Mouse (Mus musculus) thymus, postnatal 10 days (tissue): ENCODE data around the gene Sema3b.

Experiments used
- DNase-seq, 2 experiments: peaks; one replicate each; pipeline ENCODE4 v3.0.0; 2021; ENCODE audit warnings: low spot score in 2 of 2

The Sema3b gene

DNA sequence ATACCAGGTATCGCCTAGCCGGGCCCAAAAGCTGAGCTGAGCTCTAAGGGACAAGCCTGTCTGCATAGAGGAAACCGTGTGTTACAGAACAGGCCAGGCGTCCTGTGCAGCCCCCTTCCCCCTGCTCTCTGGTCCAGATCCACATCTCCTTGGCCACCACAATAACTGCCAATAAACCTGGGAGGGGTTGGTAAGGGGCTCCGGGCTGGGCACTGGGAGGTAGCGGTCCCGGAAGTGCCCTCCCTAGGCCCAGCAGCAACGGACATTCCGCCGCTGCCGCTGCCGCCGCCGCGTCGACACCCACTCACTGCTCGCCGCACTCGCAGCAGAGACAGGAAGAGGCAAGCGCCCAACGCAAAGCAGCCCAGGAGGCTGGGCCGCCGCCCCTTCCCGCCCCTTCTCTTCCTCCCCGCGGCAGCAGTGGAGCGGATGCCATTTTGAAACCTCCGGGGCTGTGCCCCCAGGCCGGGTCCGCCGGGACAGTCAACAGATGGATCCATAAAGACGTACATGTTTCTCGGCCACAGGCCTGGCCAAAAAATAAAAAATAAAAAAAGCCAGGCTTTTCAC, 24.1 kb upstream of the Sema3b start:
- DNase-seq: peak; percentile 86 to 87

DNA sequence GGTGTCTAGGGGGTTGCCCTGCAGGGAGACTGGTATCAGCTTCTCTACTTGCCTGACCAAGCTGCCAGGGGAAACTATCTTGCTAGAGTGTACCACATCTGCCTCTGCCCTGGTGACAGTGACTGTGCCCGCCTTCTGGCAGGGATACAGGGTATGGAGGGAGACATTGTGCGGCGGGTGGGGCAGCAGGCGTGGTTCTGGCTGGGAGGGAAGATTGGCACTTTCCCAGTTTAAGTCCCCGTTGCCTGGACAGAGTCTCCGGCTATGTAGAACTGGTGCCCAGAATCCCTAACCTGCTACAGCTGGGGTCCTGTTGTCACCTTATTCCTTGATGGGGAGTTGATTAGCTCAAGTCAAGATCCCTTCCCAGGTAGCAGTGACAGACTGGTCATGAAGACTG, 23.4 kb upstream of the Sema3b start:
- DNase-seq: peak in 1 of 2 experiments; percentile 34

DNA sequence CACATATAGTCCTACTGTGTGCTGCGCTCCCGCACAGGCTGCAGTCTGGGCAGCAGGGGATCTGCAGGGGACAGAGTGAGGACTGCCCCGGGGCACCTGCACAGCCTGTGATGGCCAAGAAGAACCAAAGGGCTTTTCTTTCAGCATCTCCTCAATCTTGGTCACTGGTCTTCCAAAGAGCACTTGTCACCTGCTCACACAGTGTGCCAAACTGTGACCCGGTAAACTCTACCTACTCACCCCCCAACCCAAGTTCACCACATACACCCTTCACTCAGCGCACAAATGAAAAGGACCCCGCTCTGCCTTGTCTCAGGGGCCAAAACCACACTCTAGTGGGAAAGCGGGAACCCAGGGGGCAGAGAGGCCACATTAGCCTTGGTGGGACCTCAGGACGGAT, 22.8 kb upstream of the Sema3b start:
- no peak for DNase-seq

DNA sequence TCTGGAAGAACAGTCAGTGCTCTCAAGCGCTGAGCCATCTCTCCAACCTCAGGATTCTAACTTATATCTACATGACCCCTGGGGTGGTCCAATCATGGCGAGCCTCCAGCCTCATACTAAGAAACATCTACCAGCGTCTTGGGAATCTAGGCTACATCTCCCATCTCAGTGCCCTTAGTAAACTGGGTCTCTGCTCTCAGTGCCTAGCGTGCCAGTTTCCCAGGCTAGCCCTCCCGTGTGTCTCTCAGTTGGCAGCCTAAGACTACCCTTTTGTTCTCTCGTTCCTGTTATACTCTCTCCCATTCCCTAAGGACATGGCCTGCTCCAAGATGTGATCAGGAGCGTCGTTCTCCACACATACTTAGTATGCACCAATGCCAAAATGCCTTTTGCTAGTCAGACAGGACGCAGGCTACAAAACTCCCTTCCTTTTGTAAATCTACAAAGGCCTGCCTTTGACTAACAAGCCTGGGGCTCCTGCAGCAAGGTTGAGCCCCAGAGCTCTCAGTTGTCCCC, 22.3 kb upstream of the Sema3b start:
- DNase-seq: no peak

DNA sequence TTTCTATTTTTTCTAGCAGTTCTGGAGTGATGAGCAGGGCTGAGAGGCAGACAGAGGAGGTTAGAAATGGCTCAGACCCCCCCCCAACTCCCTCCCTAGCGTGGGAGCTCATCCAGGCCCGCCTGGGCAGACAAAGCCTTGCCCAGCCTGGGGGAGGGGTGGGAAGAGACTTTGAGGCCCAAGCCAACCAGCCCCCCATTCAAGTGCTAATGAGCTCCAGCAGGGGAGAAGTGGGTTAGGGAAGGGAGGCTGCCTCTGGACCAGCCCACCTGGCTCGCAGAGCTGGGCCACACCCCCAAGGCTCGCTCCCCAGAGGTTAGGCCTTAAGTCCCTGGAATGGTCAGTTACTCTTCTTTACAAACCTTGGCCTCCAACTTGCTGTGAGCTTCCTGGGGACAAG, 21.5 kb upstream of the Sema3b start:
- no peak for DNase-seq

DNA sequence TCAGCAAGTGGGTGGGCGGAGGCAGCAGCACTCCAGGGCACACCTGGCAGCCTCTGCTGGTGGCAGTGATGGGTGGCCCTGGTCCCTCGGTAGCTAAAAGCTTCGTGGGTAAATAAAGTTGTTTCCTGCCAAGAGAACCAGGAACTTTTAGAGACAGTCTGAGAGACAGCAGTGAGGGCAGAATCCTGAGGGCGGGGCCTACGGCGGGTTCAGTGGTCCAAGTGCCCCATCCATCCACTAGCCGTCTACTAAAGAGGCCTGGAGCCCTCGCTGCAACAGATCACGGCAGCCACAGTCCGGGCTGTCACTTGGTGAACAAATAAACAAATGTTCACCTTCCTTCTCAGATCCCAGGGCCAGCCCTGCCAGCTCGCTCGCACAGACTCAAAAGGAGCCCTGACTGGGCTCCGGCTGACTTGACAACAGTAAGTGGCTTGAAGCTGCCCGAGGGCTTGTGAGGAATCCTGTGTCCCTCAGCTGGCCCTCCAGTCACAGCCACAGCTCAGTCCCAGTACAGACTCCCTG, 20.9 kb upstream of the Sema3b start:
- peak; percentile 61 for DNase-seq

DNA sequence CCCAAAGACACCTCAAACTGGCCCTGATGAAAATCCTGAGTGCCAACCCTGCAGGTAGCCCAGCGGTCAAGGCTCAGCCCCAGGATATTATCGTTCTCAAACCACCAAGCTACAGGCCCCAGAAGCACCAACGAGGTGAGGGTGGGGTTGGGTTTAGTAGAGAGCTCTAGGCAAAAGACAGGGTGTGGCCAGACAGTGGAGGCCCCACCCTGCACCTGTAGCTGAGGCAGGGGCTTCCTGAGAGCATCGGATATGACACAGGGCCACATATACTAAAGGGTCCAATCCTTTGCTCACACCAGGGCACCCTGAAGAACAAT, 20.3 kb upstream of the Sema3b start:
- peak in 1 of 2 experiments; percentile 26 for DNase-seq

DNA sequence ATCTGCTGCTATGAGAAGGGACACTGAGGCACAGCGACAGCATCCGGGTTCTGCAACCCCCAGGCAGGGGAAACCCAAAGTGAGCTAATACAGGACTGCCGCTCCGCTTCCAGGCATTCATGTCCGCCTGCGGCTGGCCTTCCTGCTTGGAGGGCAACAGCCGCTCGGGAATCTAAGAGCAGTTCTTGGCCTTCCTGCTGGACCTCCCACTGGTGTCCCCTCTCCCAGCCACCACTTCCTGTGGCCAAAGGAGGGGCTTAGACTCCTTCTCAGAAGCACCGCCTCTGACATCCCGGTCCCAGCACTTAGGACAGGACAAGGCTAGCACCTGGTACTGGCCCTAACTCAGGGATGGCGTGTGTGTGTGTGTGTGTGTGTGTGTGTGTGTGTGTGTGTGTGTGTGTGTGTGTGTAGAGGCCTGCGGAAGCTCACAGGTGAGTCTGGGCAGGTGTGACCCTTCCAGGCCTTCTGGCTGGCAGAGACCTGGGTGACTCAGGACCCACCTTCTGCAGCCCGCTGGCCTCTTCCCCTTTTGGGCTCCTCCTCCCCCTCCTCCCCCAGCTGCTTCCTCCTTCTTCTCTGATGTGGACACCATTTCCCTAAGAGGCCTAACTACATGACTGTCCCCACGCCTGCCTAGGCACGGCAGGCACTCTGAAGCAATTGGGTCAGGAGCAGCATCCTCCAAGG, 19.8 kb upstream of the Sema3b start:
- no peak for DNase-seq

DNA sequence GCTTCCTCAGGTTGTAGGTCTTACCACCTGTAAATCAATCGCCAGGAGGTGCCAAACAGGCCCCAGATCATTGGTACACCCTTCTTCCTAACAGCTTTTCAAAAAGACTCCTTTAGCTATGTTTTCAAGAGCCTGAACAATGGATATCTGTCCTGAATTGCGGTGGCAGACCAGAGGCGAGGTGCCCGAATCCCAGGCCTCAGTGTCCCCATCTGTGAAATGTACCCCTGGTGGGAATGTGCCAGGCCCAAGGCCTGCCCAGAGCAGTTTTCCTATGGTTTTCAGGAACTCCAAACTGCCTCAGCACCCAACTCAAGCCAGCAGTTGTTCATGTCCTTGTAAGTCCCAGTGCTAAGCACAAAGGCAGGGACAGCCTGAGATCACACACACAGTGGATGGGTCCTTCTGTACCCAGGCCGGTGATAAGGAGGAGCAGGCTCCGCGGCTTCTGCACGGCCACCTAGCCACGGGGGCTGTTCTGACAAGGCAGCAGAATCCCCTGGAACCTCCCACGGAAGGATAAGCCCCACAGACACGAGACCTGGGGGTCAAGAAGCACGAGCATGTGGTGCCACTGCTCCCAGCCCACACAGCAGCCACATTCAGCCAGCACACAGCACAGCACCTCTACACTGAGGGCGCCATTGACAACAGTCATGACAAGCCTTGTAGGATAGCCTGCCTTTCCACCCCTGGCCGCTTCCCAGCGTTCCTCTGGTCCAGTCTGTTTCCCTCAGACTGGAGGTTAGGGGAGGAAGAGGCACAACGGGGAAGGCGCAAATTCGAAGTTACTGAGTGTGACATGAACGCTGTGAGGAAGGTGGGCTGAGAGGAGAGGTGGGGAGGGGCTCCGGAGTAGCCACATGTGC, 18.6 kb upstream of the Sema3b start:
- peak in 1 of 2 experiments; percentile 29 for DNase-seq

DNA sequence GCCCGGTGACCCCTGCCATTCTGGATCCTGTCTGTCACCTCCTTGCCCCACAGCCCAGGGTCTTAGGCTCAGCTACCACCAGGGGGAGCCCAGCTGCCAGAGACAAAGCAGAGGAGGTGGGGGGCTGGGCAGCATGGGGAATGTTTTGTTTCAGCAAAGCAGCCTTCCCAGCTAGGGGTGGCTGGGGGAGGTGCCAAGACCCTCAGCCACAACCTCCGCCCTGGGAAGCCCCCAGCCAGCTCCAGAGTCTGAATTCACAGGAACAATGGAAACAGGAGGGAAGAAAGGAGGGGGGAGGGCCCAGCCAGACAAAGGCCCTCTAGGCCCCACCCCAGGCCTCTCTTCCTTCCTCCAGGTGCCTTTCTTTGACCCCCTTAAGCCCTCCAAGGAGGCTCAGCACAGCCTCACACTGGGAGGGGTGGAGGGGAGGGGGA, 17.8 kb upstream of the Sema3b start:
- peak; percentile 91 to 97 for DNase-seq

DNA sequence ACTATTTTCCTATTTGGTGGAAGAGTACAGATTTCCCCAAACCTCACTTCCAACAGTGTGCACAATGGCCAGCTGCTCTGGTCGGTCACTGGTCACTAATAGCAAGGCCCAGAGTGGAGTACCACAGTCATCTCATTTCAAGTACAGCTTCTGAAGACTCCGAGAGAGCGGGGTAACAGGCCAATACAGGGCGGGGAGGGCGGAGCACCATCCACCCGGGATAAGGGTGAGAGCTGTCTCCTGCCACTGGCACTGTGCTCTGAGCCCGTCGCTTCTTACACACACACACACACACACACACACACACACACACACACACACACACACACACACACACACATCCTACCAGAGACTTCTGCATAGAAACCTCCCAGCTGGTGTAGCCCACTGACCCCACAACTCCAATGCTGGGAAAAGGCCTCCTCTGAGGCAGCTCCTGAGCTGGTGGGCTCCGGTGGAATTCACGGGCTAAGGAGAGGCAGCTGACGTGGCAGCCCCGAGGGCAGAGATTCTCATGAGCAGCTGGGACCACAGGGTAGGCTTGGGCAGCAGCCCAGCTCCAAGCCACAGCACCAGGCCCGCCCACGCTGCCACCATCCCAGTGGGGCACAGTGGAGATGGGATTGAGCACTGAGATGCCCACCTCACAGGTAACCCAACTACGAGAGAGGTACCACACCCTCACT, 17.3 kb upstream of the Sema3b start:
- DNase-seq: no peak

DNA sequence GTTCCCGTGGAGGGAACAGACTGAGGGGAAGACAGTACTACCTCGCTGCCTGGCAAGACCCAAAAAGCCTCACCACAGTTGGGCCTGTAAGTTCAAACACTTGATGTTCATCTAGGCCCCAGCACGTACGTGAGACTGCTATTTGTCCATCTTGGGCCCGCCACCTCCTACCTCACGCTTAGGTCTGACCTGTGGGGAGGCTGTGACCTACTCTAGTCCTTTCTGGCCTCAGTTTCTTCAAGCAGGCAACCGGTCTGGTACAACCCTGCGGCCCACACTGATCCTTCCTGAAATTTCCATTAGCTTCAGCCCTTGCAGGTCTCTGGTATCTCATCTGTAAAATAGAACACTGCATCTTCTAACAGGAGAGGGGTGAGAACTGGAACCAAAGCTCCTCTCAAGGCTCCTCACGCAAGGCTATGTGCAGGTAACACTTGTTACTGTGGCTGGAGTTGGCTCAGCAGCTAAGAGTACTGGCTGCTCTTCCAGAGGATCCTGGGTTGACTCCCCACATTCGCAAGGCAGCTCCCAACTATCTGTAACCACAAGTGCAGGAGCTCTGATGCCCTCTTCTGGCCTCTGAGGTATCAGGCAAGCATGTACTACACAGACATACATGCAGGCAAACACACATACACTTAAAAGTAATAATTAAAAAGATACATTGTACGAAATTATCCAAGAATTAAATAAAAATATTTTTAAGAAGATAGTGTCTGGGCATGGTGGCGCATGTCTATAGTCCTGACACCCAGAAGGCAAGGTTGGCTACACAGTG, 16.5 kb upstream of the Sema3b start:
- no peak for DNase-seq

DNA sequence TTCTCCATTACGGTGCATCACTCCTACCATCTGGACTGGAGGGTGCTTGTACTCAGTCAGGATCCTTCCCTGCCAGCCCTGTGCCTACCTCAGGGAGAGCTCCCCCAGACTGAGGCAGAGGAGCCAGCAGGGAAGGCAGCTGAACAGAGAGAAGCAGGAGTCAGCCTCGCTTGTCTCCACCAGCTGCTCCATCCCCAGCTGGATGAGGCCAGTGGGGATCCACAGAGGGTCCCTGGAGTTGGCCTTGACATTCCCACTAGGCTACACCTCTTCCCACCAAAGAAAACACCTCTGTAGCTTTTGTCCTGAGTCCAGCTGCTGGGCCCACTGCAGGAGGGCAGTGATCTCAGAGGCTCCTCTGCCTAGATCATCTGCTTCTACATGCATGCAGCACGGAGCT, 15.9 kb upstream of the Sema3b start:
- no peak for DNase-seq

DNA sequence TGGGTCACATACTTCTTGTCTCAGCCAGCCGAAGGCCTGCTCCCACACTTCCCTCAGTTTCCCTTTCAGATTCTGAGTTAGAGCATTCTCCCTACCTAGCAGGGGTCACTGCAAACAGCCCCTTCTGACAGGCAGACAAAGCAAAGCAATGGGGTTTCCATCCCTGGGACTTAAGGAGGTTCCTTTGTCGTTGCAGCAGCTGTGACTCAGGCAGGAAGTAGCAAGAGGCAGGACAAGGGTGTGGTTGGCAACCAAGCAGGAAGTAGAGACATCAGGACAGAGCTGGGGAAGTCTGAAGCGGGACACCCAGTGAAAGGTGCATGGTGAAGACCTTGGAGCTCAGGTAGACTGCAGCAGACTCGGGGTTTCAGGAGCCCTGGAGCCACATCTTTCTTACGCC, 15.5 kb upstream of the Sema3b start:
- DNase-seq: peak; percentile 63 to 64

DNA sequence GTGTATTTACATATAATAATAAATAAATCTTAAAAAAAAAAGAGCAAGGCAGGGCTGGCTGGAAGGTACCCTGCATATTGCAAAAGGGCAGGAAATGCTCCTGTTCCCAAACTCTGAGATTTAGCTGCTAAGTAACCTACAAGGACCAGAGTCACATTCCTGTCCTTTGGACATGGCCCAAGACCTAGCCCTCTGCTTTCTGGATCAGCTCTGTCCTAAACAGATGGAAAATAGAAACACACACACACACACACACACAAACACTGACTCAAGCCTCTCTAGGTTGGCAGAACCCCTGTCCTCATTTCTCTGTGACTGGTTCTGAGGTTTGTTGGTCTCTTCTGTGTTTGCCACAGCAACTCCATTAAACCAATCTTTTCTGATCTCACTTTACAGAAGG, 11.9 kb upstream of the Sema3b start:
- DNase-seq: no peak

DNA sequence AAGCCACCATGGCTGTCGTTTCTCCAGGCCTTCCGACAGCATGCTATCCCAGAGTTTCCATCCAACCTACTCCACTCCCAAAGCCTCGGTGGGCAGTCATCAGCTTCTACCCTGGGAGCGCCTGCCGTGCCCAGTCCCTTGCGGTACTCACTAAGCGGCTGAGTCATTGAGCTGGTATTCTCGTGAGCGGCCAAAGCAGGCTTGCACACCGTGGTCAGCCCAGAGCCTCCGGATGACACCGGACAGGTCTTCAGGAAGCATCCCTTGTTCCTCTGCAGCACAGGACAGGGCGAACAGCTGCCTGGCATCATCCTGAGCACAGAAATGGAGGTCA, 10.5 kb upstream of the Sema3b start:
- no peak for DNase-seq

DNA sequence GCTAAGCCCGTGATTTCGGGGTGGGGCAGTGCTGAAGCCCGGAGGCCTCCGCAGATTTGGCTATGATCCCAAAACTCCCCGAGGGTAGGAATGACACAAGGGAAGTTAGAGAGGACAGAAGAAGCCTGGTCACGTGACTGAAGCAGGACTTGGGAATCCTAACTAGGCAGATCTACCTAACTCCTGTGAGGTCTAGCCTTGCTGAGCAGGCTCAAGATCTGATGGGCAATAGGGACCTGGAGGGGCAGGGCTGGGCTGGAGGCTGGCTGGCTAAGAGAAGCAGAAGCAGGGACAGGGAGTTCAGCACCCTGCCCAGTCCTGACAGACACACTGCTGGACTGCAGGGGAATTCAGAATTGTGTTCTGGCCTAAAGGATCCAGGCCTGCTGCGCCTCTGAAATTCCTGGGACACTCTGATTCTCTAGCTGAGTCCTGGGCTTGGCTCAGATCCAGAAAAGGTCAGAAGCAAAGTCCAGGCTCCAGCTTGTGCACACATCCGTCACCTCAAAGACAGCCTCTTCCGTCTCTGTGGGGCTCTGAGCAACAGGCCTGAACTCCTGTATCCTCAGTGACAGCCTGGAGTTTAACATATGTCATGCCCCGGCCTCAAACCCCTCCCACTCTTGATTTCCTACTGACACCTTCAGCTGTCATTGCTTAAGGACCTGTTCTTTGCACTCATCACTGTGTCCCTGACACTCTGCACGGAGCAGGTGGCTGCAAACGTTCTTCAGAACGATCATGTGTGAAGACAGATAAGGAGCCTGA, 9.9 kb upstream of the Sema3b start:
- no peak for DNase-seq

DNA sequence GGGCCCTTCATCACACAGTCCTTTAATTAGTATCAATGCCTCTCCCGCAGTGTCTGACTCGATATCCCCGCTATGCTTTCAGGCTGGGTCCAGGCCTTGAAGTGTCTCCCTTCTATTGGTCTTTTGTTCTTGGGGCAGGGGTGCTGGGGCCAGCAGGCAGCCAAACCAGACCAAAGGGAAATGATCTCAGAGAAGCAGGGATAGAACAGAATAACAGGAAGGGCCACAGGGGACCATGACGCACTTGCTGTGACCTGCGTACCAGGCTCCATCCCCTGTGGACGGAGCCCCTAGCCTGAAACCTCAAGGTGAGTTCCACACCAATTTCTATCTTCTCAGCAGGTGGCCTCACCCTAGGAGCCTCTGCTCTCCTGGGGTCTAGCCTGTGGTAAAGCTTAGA, 9.1 kb upstream of the Sema3b start:
- no peak for DNase-seq

DNA sequence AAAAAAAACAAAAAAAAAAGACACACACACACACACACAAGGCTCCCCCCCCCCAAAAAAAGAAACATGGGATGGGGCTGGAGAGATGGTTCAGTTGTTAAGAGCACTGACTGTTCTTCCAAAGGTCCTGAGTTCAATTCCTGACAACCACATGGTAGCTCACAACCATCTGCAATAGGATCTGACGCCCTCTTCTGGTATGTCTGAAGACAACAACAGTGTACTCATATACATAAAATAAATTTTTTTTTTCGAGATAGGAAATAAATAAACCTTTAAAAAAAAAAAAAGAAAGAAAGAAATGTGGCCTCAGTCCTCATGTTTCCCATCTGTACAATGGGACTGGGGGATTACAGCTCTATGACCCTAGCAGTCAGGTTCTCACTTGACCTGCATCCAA, 8.4 kb upstream of the Sema3b start:
- no peak for DNase-seq

DNA sequence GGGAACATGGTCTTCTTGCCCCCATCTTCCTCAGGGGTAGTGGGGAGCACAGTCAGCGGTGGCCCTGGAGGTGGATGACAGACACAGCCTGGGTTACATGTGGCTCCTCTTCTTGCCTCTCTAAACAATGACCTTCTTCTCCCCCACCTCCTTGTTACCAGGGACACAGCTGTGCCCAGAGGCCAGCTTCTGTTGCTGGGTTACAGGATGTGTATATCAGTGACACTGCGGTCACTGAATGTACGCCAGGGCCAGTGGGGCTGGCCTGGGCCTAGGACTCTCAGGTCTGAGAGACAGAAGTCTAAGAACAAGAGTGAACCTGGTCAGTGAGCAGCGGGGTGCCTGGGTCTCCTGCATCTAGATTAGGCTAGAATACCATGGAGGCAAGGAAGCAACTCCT, 6.0 kb upstream of the Sema3b start:
- no peak for DNase-seq
